Mouse (Mus musculus) CH12.LX (cell line): ENCODE data around the gene Kcnh3.

ENCODE experiments used
- CTCF ChIP-seq, 2 experiments: IDR thresholded peaks in 1 of 2; conservative IDR thresholded peaks in 1 of 2; 2 replicates each; pipeline ENCODE4 v1.5.1; 2011 to 2012; ENCODE audit warnings: low read depth in 2 of 2, low read length in 2 of 2, improper control_type of control experiment in 1 of 2, inconsistent platforms in 1 of 2, mild to moderate bottlenecking in 1 of 2, moderate library complexity in 1 of 2
- HCFC1 ChIP-seq: IDR thresholded peaks from 2 replicates; pipeline ENCODE4 v1.6.1; 2012; ENCODE audit warnings: low read depth, mild to moderate bottlenecking, inconsistent platforms, low read length, improper control_type of control experiment
- POLR2A ChIP-seq: IDR thresholded peaks from 2 replicates; pipeline ENCODE4 v1.6.1; 2011; ENCODE audit warnings: low read depth, mild to moderate bottlenecking, improper control_type of control experiment, low read length

DNA sequence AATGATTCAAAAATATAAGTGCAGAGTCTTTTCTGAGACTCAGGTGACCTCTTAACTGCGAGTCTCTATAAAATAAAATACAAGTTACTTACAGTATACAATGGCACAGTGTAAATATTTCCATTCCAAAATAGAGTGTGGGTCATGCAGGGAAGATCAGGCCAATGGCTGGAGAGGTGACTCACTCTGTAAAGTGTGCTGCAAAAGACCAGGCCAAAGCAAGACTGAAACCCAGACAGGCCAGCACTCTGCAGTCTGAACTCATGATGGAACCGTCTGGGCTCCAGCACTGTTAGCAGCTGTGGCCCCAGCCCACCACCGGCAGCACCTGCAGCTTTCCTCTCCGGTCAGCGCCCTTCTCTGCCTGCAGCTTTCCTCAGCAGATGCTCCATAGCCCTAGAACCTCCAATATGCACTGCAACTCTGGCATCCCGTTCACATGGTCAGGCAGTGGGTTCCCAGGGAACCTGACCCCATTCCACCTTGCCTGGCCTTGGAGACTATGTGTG lies 30.6 kb downstream of the Kcnh3 start:
- TF ChIP-seq CTCF (conservative IDR thresholded peaks at IDR 0.05 in 1 of 2, IDR thresholded peaks at IDR 0.05 in 1 of 2; ENCODE audit: low read depth in 2 of 2, low read length in 2 of 2) (no peak), POLR2A (no peak), HCFC1 (no peak)
